Mouse (Mus musculus) neutrophil, adult 83 days (primary cell): Measurements from ENCODE around the gene 1700003H04Rik. TPM values are rescaled to one million over a fixed set of nuclear protein-coding genes. Genes with fewer than 3 reads are reported as not detected.

Source experiments
- total RNA-seq, 2 experiments: library from RNA; stranded (reverse); gene quantifications; one replicate each; pipeline ENCODE4 v1.2.4; 2023

The 1700003H04Rik gene
- total RNA-seq, result not detected

GRCm38 (mm10) chr3:124581001-124581400 lies at the start of gene 1700003H04Rik:
1700003H04Rik (minus strand) TSS chr3:124581101.

Other genes starting within 250 kb of the 1700003H04Rik start
- not detected for gene 1700006A11Rik, start 155.1 kb downstream of the 1700003H04Rik start, total RNA-seq